ENCODE assay signal across 11 mouse cellular contexts in genomic region chr9:120403661-120404060, GRCm38 (mm10).
DNase-seq lines count a peak whose midpoint lies in the region.
"Had no signal": no experiment of that assay in that cellular context is flagged by ENCODE, and none has a peak within 500 bp of the region (broad histone marks: within the 10 kb centered on the region; RNA-seq: fewer than 3 reads in every experiment).

No protein-coding gene starts in this region.

- peak; percentile 68 for DNase-seq in layer of hippocampus, adult 11-12 months (ENCODE audit: low spot score)
- DNase-seq in layer of hippocampus, postnatal 10 days (ENCODE audit: low spot score in 2 of 2): no peak
- peak; percentile 35 to 59 for DNase-seq in frontal cortex, postnatal 25 days (ENCODE audit: low spot score in 2 of 2)
- DNase-seq in left cerebral cortex, adult 9 months (ENCODE audit: low spot score in 2 of 2): peak; percentile 69 to 89
- peak; percentile 73 to 84 for DNase-seq in right cerebral cortex, postnatal 36 days (ENCODE audit: low spot score in 2 of 2)
- DNase-seq in adipocyte (ENCODE audit: low spot score): no peak
- no peak for DNase-seq in adrenal gland, postnatal 25 days
- DNase-seq in thymus, adult 18-20 months: no peak
- DNase-seq: cerebellum, adult 8-10 months; embryo, embryonic 11 days; thymus, postnatal 25 days had no signal

Comparison
In these comparisons a context has a peak if more than half of its experiments do, and no peak if none do; other contexts are left out.
1. DNase-seq: peak in layer of hippocampus, adult 11-12 months (single experiment), frontal cortex, postnatal 25 days (2 of 2), left cerebral cortex, adult 9 months (2 of 2) and right cerebral cortex, postnatal 36 days (2 of 2); none in layer of hippocampus, postnatal 10 days (0 of 2), adipocyte (single experiment), adrenal gland, postnatal 25 days (single experiment) and thymus, adult 18-20 months (0 of 2).